Mouse (Mus musculus) heart, embryonic 16.5 days (tissue): Measurements from ENCODE around the gene Tmem190. TPM values are rescaled to one million over a fixed set of nuclear protein-coding genes. Genes with fewer than 3 reads are reported as not detected.

Experiments
- ATAC-seq: fragments of 200-750 bp; cut with Nextera tagmentation; replicated peaks from 2 replicates; pipeline ENCODE4 v1.8.0; 2017; ENCODE audit warnings: moderate number of reproducible peaks; ENCODE audit not compliant: insufficient read depth, low FRiP score; ENCODE audit errors: extremely low read depth
- H3K27ac ChIP-seq: fragments of 300-500 bp; sonication (generic); 2 replicates; pipeline ENCODE4 v1.5.1; 2014; ENCODE audit warnings: mild to moderate bottlenecking, low read length, control low read depth, moderate library complexity
- H3K27me3 ChIP-seq: fragments of 300-500 bp; sonication (generic); 2 replicates; pipeline ENCODE4 v1.6.1; 2014; ENCODE audit warnings: low read length, mixed read lengths; ENCODE audit not compliant: control insufficient read depth, insufficient read depth
- H3K36me3 ChIP-seq: fragments of 300-500 bp; sonication (generic); 2 replicates; pipeline ENCODE4 v1.6.1; 2014; ENCODE audit not compliant: control insufficient read depth, insufficient read depth
- H3K4me1 ChIP-seq: fragments of 300-500 bp; sonication (generic); 2 replicates; pipeline ENCODE4 v1.6.1; 2014; ENCODE audit warnings: low read length, mixed read lengths; ENCODE audit not compliant: control insufficient read depth, insufficient read depth
- H3K4me2 ChIP-seq: fragments of 300-500 bp; sonication (generic); 2 replicates; pipeline ENCODE4 v1.6.1; 2014; ENCODE audit warnings: low read depth, mild to moderate bottlenecking, control low read depth, low read length
- H3K4me3 ChIP-seq: fragments of 300-500 bp; sonication (generic); 2 replicates; pipeline ENCODE4 v1.5.1; 2014; ENCODE audit warnings: mild to moderate bottlenecking, control low read depth, low read length
- H3K9ac ChIP-seq: fragments of 300-500 bp; sonication (generic); 2 replicates; pipeline ENCODE4 v1.6.1; 2014; ENCODE audit warnings: low read length, control low read depth
- H3K9me3 ChIP-seq: fragments of 300-500 bp; sonication (generic); replicated peaks from 2 replicates; pipeline ENCODE4 v1.6.1; 2016; ENCODE audit warnings: low read length; ENCODE audit not compliant: control insufficient read depth
- WGBS: fragments of 180-500 bp; shearing (Covaris S2); extraction: QIAGEN DNeasy Blood & Tissue Kit; methylation state at CpG from one replicate; pipeline ENCODE4 v1.1.7; 2014; 5-methylcytosine and 5-hydroxymethylcytosine counted together
- polyA plus RNA-seq: library from polyadenylated mRNA; unstranded; fragments of >200 nt; fragmentation: Nextera tagmentation; extraction: Ambion mirVana; gene quantifications from 2 replicates; pipeline ENCODE4 v1.2.1, GENCODE M21; 2015

The Tmem190 gene
- polyA plus RNA-seq, 1 experiment from 2014 or later: not detected

DNA sequence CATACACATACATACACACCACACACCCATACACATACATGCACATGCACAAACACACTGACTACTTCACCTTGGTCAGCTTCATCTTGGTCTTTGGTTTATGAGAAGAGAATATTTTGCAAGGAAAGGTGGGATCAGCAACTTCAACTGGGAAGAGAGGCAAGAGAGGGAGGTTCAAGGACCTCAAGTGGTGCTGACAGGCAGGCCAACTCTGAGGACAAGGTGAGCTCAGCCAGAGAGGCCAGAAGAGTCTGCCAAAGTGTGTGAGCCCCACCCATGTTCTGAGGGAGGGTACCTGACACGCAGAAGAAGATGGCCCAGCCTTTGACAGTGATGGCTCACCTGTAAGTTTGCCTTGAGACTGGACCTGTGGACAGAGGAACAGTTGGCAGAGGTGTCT, 23.1 kb upstream of the Tmem190 start:
- Histone ChIP-seq H3K4me3 (no peak overlapping the region), H3K27me3 (no peaks in the 10 kb centered on the region), H3K36me3 (no peaks in the 10 kb centered on the region), H3K27ac (no peak overlapping the region), H3K4me1 (no peaks in the 10 kb centered on the region), H3K9me3 (no peaks in the 10 kb centered on the region), H3K9ac (no peak overlapping the region), H3K4me2 (no peak overlapping the region)
- WGBS: 38% methylated on average over 1 of the region's 1 CpGs
- no peak for ATAC-seq

- Histone ChIP-seq H3K4me2 (no peak overlapping the region), H3K4me3 (no peak overlapping the region)
- WGBS: 33% methylated on average over 4 of the region's 4 CpGs
These were observed 17.6 kb upstream of the Tmem190 start for GRCm38 (mm10) chr7:4764946-4765710.

DNA sequence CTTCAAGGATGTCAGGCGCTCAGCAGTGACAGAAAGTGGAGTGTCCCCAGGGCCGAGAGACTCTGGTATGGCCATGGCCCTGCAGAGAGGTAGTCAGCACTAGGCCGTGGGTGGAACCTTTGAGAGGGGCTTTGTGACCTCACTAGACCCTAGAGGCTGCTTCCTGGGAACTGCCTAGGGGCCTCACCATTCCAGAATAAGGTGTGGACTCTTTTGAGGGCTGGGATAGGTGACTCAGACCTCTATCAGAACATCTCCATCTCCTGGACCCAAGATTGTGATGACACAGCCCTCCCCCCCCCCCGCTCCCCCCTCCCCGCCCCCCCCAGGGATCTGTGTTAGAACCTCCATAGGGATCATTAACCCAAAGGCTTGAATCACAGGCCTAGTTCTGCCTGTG, 11.5 kb upstream of the Tmem190 start, which contains the start of gene Fam71e2:
TSS of gene Fam71e2 (minus strand) at position 101 of the 400 bp plus-strand sequence.
- H3K4me2 ChIP-seq: no peak within 1 kb of the TSS
- ATAC-seq: no peak
- H3K4me1 ChIP-seq: no peaks in the 10 kb centered on the region
- H3K9ac ChIP-seq: no peak within 1 kb of the TSS
- H3K27me3 ChIP-seq: peaks cover 22% of the 10 kb centered on the region
- no peaks in the 10 kb centered on the region for H3K9me3 ChIP-seq
- H3K36me3 ChIP-seq: no peaks in the 10 kb centered on the region
- no peak within 1 kb of the TSS for H3K27ac ChIP-seq
- WGBS: 63% methylated on average over 3 of the region's 5 CpGs
- no peak within 1 kb of the TSS for H3K4me3 ChIP-seq

More at GRCm38 (mm10) chr7:4764946-4765710, 17.6 kb upstream of the Tmem190 start:
- no peaks in the 10 kb centered on the region for H3K9me3 ChIP-seq
- H3K9ac ChIP-seq: no peak overlapping the region
- H3K4me1 ChIP-seq: no peaks in the 10 kb centered on the region
- H3K27me3 ChIP-seq: peaks cover 1% of the 10 kb centered on the region; the same call in 1 of the 2 replicates
- no peaks in the 10 kb centered on the region for H3K36me3 ChIP-seq
- no peak for ATAC-seq
- H3K27ac ChIP-seq: no peak overlapping the region

GRCm38 (mm10) chr7:4776131-4776530, 6.6 kb upstream of the Tmem190 start:
- ATAC-seq: no peak
- no peak overlapping the region for H3K4me2 ChIP-seq
- no peaks in the 10 kb centered on the region for H3K9me3 ChIP-seq
- no peak overlapping the region for H3K4me3 ChIP-seq
- peaks cover 5% of the 10 kb centered on the region; the same call in 1 of the 2 replicates for H3K4me1 ChIP-seq
- no peaks in the 10 kb centered on the region for H3K36me3 ChIP-seq
- H3K27me3 ChIP-seq: peaks cover 53% of the 10 kb centered on the region
- no peak overlapping the region for H3K27ac ChIP-seq
- 31% methylated on average over 10 of the region's 10 CpGs for WGBS
- no peak overlapping the region for H3K9ac ChIP-seq

DNA sequence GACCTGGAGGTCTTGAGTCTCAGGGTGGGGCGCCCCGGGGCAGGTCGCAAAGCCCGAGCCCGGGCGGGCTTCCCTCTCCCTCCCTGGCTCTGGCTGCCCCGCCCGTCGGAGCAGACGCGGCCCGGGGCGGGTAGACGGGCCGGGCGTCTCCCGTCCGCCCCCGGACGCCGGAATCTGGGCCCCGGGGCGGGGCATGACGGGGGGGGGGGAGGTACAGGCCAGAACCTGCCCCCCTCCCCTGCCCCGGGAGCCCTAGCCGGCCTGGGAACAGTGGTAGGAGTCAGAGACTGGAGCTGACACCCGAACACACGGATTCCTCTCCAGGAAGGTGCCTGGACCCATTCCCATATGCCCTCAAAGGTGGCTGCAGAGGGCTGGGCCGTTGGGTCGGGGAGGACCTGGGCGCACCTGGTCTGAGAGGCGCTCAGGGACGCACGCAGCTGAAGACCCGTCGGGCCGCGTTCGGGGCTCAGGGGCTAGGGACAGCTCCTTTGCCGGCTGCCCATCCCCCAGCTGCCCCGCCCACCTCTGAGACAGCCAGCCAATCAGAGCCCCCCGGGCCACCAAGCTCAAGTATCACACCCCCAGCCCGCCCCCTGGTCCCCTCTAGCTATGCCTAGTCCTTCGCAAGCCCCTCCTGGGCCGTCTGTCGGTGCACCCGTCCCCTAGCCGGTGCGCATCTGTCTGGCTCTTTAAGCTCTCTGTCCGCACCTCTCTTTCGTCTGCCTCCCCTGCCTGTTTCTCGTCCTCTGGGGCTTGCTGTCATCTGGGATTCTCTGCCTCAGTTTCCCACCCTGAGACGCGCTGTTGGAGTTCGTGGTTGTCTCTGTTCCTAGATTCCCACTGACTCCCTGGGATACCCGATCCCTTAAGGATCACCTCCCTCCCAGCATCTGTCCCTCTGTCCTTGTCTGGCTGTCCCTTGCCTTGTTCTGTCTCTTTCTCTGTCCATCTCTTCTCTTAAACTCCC, 5.6 kb upstream of the Tmem190 start:
- H3K36me3 ChIP-seq: no peaks in the 10 kb centered on the region
- no peaks in the 10 kb centered on the region for H3K9me3 ChIP-seq
- peak overlapping the region; percentile 41 for H3K4me3 ChIP-seq
- ATAC-seq: peak; percentile 61
- H3K4me2 ChIP-seq: peak overlapping the region; percentile 58
- peaks cover 5% of the 10 kb centered on the region; the same call in 1 of the 2 replicates for H3K4me1 ChIP-seq
- 1% methylated on average over 43 of the region's 56 CpGs for WGBS
- no peak overlapping the region for H3K27ac ChIP-seq
- H3K27me3 ChIP-seq: peaks cover 53% of the 10 kb centered on the region
- no peak overlapping the region; the same call in 1 of the 2 replicates for H3K9ac ChIP-seq

DNA sequence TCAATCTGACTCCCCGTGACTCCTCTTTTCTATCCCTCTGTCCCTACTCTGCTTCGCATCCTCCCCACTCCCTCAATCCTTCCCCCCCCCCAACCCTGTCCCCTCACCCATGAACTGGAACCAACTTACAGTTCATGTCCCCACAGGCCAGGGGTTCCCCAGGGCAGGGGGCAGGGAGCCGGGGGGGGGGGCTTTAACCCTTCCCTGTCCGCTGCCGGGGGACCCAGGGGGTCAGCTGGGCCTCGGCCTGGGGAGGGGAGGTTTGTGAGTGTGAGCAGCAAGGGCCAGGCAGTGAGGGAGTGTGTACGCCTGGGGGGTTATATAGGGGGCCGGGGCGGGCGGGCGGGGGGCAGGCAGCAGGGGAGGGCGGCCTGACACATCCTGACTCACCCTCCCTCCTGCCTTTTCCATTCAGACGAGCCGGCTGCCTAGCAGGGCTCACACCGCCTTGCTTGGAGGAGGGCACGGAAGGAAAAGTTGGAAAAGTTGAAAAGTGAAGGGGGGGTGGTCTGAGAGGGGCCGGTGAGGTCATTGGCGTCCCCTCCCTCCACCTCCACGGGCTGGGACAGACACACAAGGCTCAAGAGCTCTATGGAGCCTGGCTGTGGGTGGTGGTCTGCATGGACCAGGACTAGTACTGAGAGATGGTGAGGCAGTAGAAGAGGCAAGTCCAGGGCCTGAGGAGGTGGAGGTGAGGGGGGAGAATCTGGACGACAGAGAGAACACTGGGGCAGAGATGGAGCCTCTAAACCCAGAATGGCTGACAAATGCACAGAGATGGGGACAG, 4.7 kb upstream of the Tmem190 start:
- no peaks in the 10 kb centered on the region for H3K9me3 ChIP-seq
- no peak overlapping the region for H3K4me2 ChIP-seq
- ATAC-seq: no peak
- no peak overlapping the region for H3K27ac ChIP-seq
- no peak overlapping the region for H3K9ac ChIP-seq
- no peaks in the 10 kb centered on the region for H3K36me3 ChIP-seq
- no peak overlapping the region for H3K4me3 ChIP-seq
- H3K27me3 ChIP-seq: peaks cover 55% of the 10 kb centered on the region
- WGBS: 7% methylated on average over 17 of the region's 20 CpGs
- H3K4me1 ChIP-seq: peaks cover 5% of the 10 kb centered on the region; the same call in 1 of the 2 replicates

DNA sequence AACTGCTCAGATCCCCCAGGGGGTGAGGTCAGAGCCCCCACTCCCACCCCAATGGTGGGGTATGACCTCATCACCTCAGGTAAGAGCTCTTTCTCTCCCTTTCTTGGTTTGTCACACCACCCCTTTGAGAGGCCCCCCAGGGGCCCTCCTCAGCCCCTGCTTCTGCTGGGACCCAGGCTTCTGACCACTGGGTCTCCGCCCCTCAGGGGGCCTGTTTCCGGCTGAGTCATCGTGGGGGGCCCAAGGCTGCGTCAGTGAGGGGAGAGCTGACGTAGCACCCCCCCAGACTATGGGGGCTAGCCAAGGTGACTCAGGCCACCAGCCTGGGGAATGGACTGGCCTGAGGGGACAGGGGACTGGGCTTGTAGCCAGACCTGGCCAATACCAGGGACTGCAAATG, 2.8 kb upstream of the Tmem190 start:
- 32% methylated on average over 5 of the region's 5 CpGs for WGBS
- no peak for ATAC-seq
- H3K4me1 ChIP-seq: peaks cover 5% of the 10 kb centered on the region; the same call in 1 of the 2 replicates

GRCm38 (mm10) chr7:4782130-4782529, 607 bp upstream of the Tmem190 start:
- Histone ChIP-seq H3K27ac (no peak overlapping the region), H3K36me3 (no peaks in the 10 kb centered on the region), H3K4me1 (peaks cover under 1% of the 10 kb centered on the region; the same call in 1 of the 2 replicates), H3K9ac (no peak overlapping the region), H3K9me3 (no peaks in the 10 kb centered on the region), H3K4me2 (no peak overlapping the region), H3K27me3 (peaks cover 27% of the 10 kb centered on the region), H3K4me3 (no peak overlapping the region)
- 37% methylated on average over 3 of the region's 3 CpGs for WGBS
- no peak for ATAC-seq

More for the DNA sequence above, 2.8 kb upstream of the Tmem190 start:
- no peaks in the 10 kb centered on the region for H3K9me3 ChIP-seq
- no peak overlapping the region for H3K27ac ChIP-seq
- no peak overlapping the region for H3K4me2 ChIP-seq
- peaks cover 49% of the 10 kb centered on the region for H3K27me3 ChIP-seq
- no peak overlapping the region for H3K9ac ChIP-seq
- H3K4me3 ChIP-seq: no peak overlapping the region
- H3K36me3 ChIP-seq: no peaks in the 10 kb centered on the region
